Mouse (Mus musculus) CD4-positive naive resting alpha-beta T cell, adult 57 days (primary cell): ENCODE results near the gene Tra2a. TPM values are rescaled to one million over a fixed set of nuclear protein-coding genes. Genes with fewer than 3 reads are reported as not detected.

Experiments used
- total RNA-seq: library from RNA; stranded (reverse); gene quantifications from one replicate; pipeline ENCODE4 v1.2.4, GENCODE M21; 2023

Gene Tra2a
- total RNA-seq = 208 TPM

DNA sequence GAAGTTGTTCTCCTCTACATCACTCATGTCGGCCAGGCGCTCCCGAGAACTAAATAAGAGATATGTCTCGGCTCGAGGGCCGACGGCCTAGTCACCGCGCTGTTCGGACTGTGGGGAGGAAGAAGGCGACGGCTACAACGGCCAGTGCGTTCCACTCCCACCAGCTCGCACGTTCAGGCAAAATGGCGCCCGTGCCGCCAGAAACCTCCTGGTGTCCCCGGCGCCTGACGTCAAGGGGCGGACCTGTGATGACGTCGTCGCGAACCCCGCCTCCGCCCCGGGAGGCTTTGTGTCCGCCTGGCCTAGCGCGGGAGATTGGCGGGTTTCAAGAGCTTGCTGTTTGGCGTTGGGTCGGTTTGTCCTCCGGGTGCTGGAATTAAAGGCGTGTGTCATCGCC, at the start of gene Tra2a:
Gene Tra2a, minus strand, starts transcription at position 187 of the 397 bp plus-strand sequence.

DNA sequence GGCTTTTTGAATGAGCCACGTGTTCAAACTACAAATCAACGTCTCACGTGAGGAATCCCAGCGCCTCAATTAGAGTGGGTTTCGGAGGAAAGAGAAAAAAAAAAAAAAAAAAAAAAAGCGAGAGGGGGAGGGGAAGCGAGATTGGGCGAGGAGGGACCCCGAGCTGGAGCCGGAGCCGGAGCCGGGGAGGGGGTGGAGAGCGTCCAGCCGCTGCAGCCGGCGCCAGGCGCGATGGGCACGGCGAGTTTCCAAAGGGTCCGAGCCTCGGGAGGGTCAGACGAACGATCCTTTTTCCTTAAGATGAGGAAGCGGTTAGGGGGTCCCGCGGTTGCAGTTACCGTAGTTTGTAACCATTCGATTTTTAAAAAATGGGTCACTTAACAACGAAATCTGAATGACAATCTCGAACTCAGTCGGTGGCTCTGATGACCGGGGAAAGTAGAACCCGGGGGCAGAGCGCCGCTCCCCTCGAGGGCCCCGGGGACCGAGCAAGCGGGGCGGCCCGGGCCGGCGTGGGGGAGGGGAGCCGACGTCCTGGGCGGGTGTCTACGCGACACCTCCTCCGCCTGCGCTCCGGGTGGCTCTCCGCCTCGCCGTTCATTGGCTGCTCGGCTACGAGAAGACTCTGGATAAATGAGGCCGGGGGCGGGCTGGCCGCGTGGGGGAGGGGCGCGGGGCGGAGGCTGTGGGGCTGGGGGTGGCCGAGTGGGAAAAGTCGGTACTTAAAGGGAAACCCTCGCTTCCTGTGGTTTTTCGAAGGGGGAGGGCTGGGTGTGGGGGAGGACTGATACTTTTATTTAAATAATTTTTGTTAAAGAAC, 48.7 kb downstream of the Tra2a start, which contains the start of gene Igf2bp3:
Gene Igf2bp3, minus strand, starts transcription at position 30 of the 820 bp plus-strand sequence.

Other genes starting within 250 kb of the Tra2a start
- gene Gpnmb, start 227.5 kb downstream of the Tra2a start, total RNA-seq = 0.68 TPM
- 53.0 TPM for gene Malsu1, start 190.2 kb downstream of the Tra2a start, total RNA-seq
- 0.18 TPM for gene Igf2bp3, start 49.1 kb downstream of the Tra2a start, total RNA-seq
- gene Ccdc126, start 55.2 kb upstream of the Tra2a start, total RNA-seq = 6.2 TPM
- gene Fam221a, start 103.7 kb upstream of the Tra2a start, total RNA-seq = 5.0 TPM
- gene Stk31, start 131.6 kb upstream of the Tra2a start, total RNA-seq = not detected